Mouse (Mus musculus) heart, embryonic 13.5 days (tissue): ENCODE results near the gene Ccr1. TPM values are rescaled to one million over a fixed set of nuclear protein-coding genes. Genes with fewer than 3 reads are reported as not detected.
"Not testable (repeated sequence)": the region's sequence is repeated elsewhere in the genome, so short reads cannot be mapped to it uniquely, and the experiment has no call there.

ENCODE experiments used
- ATAC-seq: fragments of 200-750 bp; cut with Nextera tagmentation; 2 replicates; pipeline ENCODE4 v1.8.0; 2017; ENCODE audit warnings: moderate TSS enrichment; ENCODE audit not compliant: insufficient number of reproducible peaks, low FRiP score, low TSS enrichment; ENCODE audit errors: extremely low read depth
- H3K27ac ChIP-seq: fragments of 300-500 bp; sonication (generic); replicated peaks from 2 replicates; pipeline ENCODE4 v1.5.1; 2015; ENCODE audit warnings: moderate library complexity, mild to moderate bottlenecking, inconsistent platforms
- H3K27me3 ChIP-seq: fragments of 300-500 bp; sonication (generic); replicated peaks from 2 replicates; pipeline ENCODE4 v1.6.1; 2015; ENCODE audit warnings: mild to moderate bottlenecking, inconsistent platforms
- H3K36me3 ChIP-seq: fragments of 300-500 bp; sonication (generic); 2 replicates; pipeline ENCODE4 v1.6.1; 2015; ENCODE audit warnings: mild to moderate bottlenecking, inconsistent platforms
- H3K4me1 ChIP-seq: fragments of 300-500 bp; sonication (generic); 2 replicates; pipeline ENCODE4 v1.6.1; 2015; ENCODE audit warnings: inconsistent platforms
- H3K4me2 ChIP-seq: fragments of 300-500 bp; sonication (generic); 2 replicates; pipeline ENCODE4 v1.6.1; 2015; ENCODE audit warnings: inconsistent platforms, mild to moderate bottlenecking, moderate library complexity
- H3K4me3 ChIP-seq: fragments of 300-500 bp; sonication (generic); 2 replicates; pipeline ENCODE4 v1.5.1; 2015; ENCODE audit warnings: moderate library complexity, mild to moderate bottlenecking, inconsistent platforms
- H3K9ac ChIP-seq: fragments of 300-500 bp; sonication (generic); 2 replicates; pipeline ENCODE4 v1.6.1; 2015; ENCODE audit warnings: inconsistent platforms, mild to moderate bottlenecking, moderate library complexity
- H3K9me3 ChIP-seq: fragments of 300-500 bp; sonication (generic); 2 replicates; pipeline ENCODE4 v1.6.1; 2016; ENCODE audit warnings: inconsistent platforms
- WGBS: fragments of 180-500 bp; shearing (Covaris S2); methylation state at CpG from one replicate; pipeline ENCODE4 v1.1.7; 2015; ENCODE audit warnings: mixed read lengths; 5-methylcytosine and 5-hydroxymethylcytosine counted together
- polyA plus RNA-seq: library from polyadenylated mRNA; unstranded; fragments of >200 nt; fragmentation: Nextera tagmentation; extraction: Ambion mirVana; gene quantifications from 2 replicates; pipeline ENCODE4 v1.2.1, GENCODE M21; 2015

Ccr1 gene
- polyA plus RNA-seq, 1 experiment from 2014 or later = 1.4 TPM

DNA sequence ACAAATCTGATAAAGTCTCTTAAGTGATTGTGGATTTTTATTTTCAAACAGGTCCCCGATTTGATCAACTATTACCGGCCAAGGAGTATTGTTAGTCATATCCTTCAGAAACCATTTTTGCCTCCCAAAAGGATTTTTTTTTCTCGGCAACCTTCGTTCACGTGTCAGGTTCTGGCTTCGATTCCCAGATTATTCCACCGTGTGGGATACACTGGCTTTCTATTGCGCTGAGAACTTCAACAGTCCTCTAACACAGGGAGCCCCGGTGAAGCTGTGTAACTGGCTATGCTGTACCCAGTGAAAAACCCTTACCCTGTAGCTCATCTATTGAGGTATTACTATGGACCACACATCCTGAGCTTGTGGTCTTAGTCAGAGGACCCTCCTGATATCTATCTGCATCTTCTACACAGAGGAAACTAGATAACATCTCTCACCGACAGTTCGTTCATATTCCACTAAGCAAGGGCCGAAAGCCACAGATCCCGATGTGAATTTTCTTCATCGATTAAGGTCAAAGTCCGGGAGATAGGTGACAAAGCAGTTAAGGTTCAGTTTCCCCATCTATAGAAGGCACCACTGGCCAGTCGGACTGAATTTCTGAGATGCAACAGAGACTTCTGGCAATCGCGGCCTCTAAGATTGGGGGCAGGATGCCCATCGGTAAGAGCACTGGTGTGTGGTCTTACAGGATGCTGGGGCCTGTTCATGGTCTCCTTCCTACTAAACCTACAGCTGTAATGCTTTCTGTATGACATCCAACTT lies 35.4 kb downstream of the Ccr1 start:
- Histone ChIP-seq H3K4me1 (peaks cover 28% of the 10 kb centered on the region), H3K4me2 (no peak overlapping the region), H3K4me3 (no peak overlapping the region), H3K9me3 (no peaks in the 10 kb centered on the region), H3K36me3 (no peaks in the 10 kb centered on the region), H3K9ac (no peak overlapping the region), H3K27ac (no peak overlapping the region), H3K27me3 (no peaks in the 10 kb centered on the region)
- 85% methylated on average over 19 of the region's 19 CpGs for WGBS
- no peak for ATAC-seq

GRCm38 (mm10) chr9:123931761-123932700 lies 36.5 kb downstream of the Ccr1 start:
- Histone ChIP-seq H3K4me3 (no peak overlapping the region), H3K27ac (0 out of 2 replicates have a peak overlapping the region, but pooled peaks have one; percentile 6), H3K4me1 (peaks cover 29% of the 10 kb centered on the region), H3K27me3 (no peaks in the 10 kb centered on the region), H3K4me2 (no peak overlapping the region), H3K9me3 (no peaks in the 10 kb centered on the region), H3K36me3 (no peaks in the 10 kb centered on the region), H3K9ac (no peak overlapping the region)
- no peak for ATAC-seq
- 46% methylated on average over 6 of the region's 6 CpGs for WGBS

- ATAC-seq = no peak
- 83% methylated on average over 3 of the region's 3 CpGs for WGBS
Observed at GRCm38 (mm10) chr9:123930926-123931325, 37.6 kb downstream of the Ccr1 start.

DNA sequence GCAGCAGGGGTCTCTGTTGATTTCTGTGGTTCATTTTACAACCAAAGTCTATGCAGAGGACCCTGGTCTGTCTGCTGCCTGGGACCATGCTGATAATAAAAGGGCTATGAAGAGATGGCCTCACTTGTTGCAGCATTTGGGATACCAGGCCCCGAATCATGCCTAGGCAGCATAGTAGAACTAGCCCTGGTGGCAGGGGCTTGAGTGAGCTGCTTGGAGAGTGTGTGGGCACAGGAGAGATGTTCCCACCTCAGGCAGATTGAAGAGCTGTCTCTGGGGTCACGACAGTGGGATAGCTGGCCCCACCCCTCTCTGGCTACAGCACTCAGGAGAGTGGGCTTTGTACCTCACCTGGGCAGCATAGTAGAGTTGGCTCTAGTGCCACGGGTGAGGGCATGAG lies 38.0 kb downstream of the Ccr1 start:
- Histone ChIP-seq H3K9ac (no peak overlapping the region), H3K27ac (0 out of 2 replicates have a peak overlapping the region, but pooled peaks have one; percentile 0), H3K4me1 (peaks cover 33% of the 10 kb centered on the region), H3K4me3 (no peak overlapping the region), H3K36me3 (no peaks in the 10 kb centered on the region), H3K4me2 (no peak overlapping the region), H3K9me3 (no peaks in the 10 kb centered on the region), H3K27me3 (no peaks in the 10 kb centered on the region)
- no peak for ATAC-seq
- WGBS = 67% methylated on average over 3 of the region's 3 CpGs

More at GRCm38 (mm10) chr9:123930926-123931325, 37.6 kb downstream of the Ccr1 start:
- Histone ChIP-seq H3K36me3 (no peaks in the 10 kb centered on the region), H3K9ac (no peak overlapping the region), H3K4me3 (no peak overlapping the region), H3K9me3 (no peaks in the 10 kb centered on the region), H3K27me3 (no peaks in the 10 kb centered on the region), H3K27ac (0 out of 2 replicates have a peak overlapping the region, but pooled peaks have one; percentile 0), H3K4me1 (peaks cover 29% of the 10 kb centered on the region), H3K4me2 (no peak overlapping the region)

DNA sequence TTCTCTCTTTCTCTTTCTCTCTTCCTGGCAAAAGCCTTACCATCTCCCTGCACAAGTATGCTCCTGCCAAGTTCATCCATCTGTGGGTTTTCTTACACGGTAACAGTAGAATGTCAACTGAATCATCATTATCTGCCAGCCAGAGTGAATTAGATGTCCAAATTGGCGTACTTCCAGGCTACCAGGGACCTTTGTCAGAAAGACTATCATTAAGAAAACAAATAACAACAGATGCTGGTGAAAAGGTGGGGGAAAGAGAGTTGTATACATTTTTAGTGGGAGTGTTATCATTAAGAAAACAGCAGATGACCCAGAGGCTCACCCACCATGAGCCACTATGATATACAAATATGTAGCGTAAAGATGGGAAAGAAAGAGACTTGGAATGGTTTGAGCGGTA lies 38.6 kb downstream of the Ccr1 start:
- ATAC-seq = no peak
- 46% methylated on average over 4 of the region's 4 CpGs for WGBS
- H3K4me3 ChIP-seq = no peak overlapping the region
- H3K4me2 ChIP-seq = no peak overlapping the region
- H3K27me3 ChIP-seq = no peaks in the 10 kb centered on the region
- no peaks in the 10 kb centered on the region for H3K9me3 ChIP-seq
- H3K36me3 ChIP-seq = no peaks in the 10 kb centered on the region
- peak overlapping the region; percentile 10; the same call in 1 of the 2 replicates for H3K9ac ChIP-seq
- H3K4me1 ChIP-seq = peaks cover 34% of the 10 kb centered on the region
- 0 out of 2 replicates have a peak overlapping the region, but pooled peaks have one; percentile 0 for H3K27ac ChIP-seq

GRCm38 (mm10) chr9:123928759-123929246 lies 39.7 kb downstream of the Ccr1 start:
- 25% methylated on average over 8 of the region's 8 CpGs for WGBS
- H3K36me3 ChIP-seq = no peaks in the 10 kb centered on the region
- H3K9ac ChIP-seq = 0 out of 2 replicates have a peak overlapping the region, but pooled peaks have one; percentile 44
- 0 out of 2 replicates have a peak, but pooled peaks cover 1% of the 10 kb centered on the region for H3K27me3 ChIP-seq
- H3K4me1 ChIP-seq = peaks cover 34% of the 10 kb centered on the region
- no peaks in the 10 kb centered on the region for H3K9me3 ChIP-seq
- peak overlapping the region; percentile 46 for H3K4me2 ChIP-seq
- H3K27ac ChIP-seq = peak overlapping the region; percentile 33; the same call in 1 of the 2 replicates
- H3K4me3 ChIP-seq = no peak overlapping the region
- no peak for ATAC-seq

DNA sequence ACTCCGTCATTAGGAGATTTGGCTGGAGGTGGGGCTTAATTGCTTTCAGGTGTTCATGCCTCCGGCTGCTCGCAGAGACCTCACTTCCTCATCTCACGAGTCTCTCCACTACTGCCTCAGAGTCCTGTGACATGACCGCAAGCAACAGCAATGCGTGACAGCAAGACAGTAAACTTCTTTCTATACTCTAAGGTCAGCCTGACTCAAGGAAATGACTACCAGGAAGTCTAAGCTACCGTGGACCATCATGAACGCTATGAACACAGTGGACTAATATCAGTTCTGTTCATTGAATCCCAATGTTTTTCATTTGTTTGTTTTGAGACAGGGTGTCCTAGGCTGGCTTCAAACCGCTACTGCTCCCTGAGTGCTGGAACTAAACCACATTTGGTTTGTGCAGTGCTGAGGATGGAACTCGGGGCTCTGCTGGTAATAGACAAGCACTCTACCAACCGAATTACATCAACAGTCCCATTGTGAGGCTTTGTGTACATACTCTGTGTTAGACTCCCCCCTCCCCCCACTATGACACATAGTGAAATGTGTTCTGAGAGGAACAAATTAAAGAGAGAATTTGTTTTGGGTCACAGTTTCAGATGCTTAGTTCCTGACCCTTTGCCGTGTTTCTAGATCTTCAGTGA lies 40.3 kb downstream of the Ccr1 start:
- Histone ChIP-seq H3K9me3 (no peaks in the 10 kb centered on the region), H3K27me3 (peaks cover 7% of the 10 kb centered on the region), H3K4me3 (no peak overlapping the region), H3K36me3 (no peaks in the 10 kb centered on the region), H3K4me2 (peak overlapping the region; percentile 46), H3K27ac (peak overlapping the region; percentile 33; the same call in 1 of the 2 replicates), H3K4me1 (peaks cover 40% of the 10 kb centered on the region), H3K9ac (no peak overlapping the region)
- WGBS = 66% methylated on average over 12 of the region's 12 CpGs
- ATAC-seq = no peak

DNA sequence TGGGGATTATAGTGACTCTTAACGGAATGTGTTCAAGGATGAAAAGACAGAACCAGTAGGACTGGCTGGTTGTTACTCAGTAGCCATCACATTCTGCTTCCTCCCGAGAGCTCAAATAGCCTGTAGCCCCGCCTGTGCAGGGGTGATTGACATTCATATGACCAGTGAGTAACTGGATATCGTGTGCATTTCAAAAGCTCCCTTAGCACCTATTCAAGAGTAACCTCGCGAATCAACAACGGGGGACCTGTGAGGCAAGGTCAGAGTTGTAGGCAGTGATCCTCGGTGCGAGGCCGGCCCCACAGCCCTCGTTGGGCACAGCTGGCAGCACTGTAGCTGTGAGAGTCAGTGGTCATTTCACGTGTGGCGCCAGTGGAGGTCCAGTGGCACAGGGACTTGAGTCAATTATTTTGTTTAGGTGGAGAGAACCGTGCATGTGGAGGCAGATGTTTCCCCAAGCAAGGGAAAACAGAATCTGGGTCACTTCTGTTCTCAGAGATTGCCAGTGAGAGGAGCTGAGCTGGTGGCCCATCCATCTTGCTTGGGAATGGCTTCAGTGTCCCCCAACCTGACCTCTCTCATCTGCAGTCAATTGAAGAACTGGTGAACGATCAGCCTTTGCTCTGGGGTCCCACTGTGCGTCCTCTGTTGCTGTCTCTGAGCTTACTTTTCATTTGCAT lies 41.1 kb downstream of the Ccr1 start:
- Histone ChIP-seq H3K4me3 (no peak overlapping the region), H3K27me3 (peaks cover 9% of the 10 kb centered on the region), H3K36me3 (no peaks in the 10 kb centered on the region), H3K4me2 (no peak overlapping the region), H3K9ac (no peak overlapping the region), H3K4me1 (peaks cover 43% of the 10 kb centered on the region), H3K27ac (no peak overlapping the region), H3K9me3 (no peaks in the 10 kb centered on the region)
- 54% methylated on average over 16 of the region's 16 CpGs for WGBS
- no peak for ATAC-seq

- Histone ChIP-seq H3K4me2 (peak overlapping the region; percentile 84), H3K4me3 (peak overlapping the region; percentile 60), H3K9ac (peak overlapping the region; percentile 69; the same call in 1 of the 2 replicates), H3K4me1 (peaks cover 36% of the 10 kb centered on the region)
- H3K27ac ChIP-seq, H3K36me3 ChIP-seq, H3K9me3 ChIP-seq, H3K27me3 ChIP-seq, ATAC-seq: not testable (repeated sequence)
- 7% methylated on average over 5 of the region's 5 CpGs for WGBS
Observed at GRCm38 (mm10) chr9:123926041-123926440, 42.5 kb downstream of the Ccr1 start.

DNA sequence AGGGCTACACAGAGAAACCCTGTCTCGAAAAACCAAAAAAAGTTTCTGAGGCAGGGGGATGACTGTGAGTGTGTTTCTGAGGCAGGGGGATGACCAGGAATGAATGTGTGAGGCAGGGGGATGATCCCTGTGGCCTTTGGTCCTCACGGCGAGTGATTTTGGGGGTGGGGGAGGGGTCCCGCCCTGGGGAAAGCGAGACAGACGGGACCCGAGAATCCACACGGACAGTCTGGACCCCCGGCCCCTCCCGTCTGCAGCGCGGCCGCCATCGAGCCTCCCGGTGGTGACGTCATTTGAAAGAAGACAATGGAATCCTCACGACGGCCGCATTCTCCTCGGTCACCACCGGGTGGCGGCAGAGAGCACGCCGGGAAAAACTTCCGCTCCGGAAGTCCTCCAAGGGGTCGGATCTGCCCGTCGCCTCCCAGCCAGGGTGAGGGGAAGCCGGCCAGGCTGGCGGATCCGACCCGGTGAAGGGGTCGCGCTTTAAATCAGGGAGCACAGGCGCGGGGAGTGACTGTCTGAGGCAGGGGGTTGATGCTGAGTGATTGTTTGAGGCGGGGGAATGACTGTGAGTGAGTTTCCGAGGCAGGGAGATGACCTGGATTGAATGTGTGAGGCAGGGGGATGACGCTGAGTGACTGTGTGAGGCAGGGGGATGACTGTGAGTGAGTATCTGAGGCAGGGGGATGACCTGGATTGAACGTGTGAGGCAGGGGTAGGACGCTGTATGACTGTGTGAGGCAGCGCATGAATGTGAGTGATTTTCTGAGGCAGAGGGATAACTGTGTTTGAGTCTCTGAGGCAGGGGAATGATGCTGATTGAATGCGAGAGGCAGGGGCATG lies 43.2 kb downstream of the Ccr1 start:
- Histone ChIP-seq H3K4me3 (peak overlapping the region; percentile 60), H3K27ac (peak overlapping the region; percentile 95), H3K4me2 (peak overlapping the region; percentile 84), H3K4me1 (peaks cover 32% of the 10 kb centered on the region), H3K9me3 (no peaks in the 10 kb centered on the region), H3K27me3 (peaks cover 9% of the 10 kb centered on the region), H3K9ac (peak overlapping the region; percentile 84), H3K36me3 (no peaks in the 10 kb centered on the region)
- ATAC-seq = peak; percentile 75
- WGBS = 5% methylated on average over 44 of the region's 44 CpGs
